Mouse (Mus musculus) cerebellum, postnatal 4 days (tissue): ENCODE data around the gene Ganab.
A peak's percentile ranks its signal among the peaks of the same experiment; 100 is the strongest.
"Not testable (repeated sequence)": the region's sequence is repeated elsewhere in the genome, so short reads cannot be mapped to it uniquely, and the experiment has no call there.

Source experiments
- DNase-seq, 2 experiments: peaks; one replicate each; pipeline ENCODE4 v3.0.0; 2022; ENCODE audit warnings: low spot score in 2 of 2, mixed read lengths in 1 of 2

Gene Ganab

DNA sequence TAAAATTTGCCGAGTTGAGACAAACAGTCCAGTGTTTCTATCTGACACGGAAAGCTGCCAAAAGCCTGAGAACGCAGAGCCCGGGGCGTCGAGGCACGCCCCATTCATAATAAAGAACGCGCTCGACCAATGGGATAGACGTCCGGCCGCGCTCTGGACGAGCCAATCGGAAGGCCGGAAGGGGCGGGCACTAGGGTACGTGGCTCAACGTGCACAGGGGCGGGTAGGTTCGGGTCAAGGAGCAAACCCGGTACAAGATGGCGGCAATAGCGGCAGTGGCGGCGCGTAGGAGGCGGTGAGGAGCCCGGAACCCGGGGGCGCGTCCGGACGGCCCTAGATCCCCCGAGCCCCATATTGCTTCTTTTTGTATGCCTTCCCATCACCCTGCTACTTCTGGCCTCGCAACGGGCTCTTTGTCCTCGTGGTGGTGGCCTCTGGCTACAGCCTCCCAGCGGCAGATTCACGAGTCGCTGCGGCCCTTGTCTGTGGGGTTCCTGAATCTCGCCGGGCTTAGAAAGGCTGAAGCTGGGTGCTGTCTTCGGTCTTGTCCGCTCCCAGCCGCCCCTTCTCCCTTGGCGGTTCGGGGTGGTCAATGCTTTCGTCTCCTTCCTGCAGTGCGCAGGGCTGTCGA, at the start of gene Ganab:
Gene Ganab, plus strand, starts transcription at position 207 of the 631 bp plus-strand sequence.
- peak; percentile 82 to 93 for DNase-seq

DNA sequence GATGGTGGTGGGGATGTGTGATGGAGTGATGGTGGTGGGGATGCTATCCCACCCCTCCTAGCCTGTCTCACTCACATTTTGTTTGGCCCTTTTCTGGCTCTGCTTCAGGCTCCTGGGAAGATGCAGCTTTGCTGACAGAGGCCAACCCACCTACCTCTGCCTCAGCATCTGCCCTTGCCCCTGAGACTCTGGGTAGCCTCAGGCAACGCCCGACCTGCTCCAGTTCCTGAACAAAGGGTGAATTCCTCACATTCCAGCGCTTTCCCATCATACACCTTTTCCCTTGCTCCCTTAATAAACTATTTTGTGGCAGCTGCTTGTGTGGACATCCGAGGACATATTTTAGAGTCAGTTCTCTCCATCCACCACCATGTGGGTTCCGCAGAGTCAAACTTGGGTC, 49.5 kb upstream of the Ganab start:
- DNase-seq: no peak

GRCm38 (mm10) chr19:8850402-8850901, 47.4 kb upstream of the Ganab start, which contains the start of gene Lrrn4cl:
Gene Lrrn4cl, plus strand, starts transcription at chr19:8850768.
- no peak for DNase-seq

DNA sequence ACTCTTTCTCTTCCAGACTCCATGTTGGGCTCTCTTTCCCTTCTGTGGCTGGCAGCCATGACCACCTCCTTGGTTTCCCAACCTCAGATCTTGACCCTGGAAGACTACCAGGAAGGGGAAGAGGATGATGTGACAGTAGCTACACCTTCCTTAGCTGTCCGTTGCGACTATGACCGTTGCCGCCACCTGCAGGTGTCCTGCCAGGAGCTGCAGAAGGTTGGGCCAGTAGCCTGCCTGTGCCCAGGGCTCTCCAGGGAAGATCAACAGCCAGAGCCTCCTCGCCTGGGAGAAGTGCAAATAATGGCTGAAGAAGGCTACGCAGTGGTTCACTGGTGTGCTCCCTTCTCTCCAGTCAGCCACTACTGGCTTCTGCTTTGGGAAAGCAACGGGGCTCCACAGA, 46.2 kb upstream of the Ganab start:
- no peak for DNase-seq

GRCm38 (mm10) chr19:8852236-8852928, 45.5 kb upstream of the Ganab start:
- DNase-seq: no peak

GRCm38 (mm10) chr19:8853117-8853516, 44.8 kb upstream of the Ganab start:
- DNase-seq: no peak

DNA sequence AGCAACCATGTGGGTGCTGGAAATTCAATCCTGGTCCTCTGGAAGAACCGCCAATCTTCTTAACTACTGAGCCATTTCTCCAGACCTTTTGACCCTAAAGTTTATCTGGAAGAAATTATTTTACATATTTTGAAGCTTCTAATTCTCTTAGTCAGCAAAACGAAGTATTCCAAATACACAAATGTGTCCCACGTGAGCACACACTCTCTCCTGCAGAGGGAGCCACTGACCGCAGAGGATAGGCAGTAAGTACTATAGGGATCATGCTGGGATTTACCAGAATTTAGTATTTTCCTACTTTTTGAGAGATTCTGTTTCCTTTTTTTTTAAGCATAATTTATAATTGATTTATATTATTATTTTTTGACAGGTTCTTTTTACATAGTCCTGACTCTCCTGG, 40.2 kb upstream of the Ganab start:
- no peak for DNase-seq

DNA sequence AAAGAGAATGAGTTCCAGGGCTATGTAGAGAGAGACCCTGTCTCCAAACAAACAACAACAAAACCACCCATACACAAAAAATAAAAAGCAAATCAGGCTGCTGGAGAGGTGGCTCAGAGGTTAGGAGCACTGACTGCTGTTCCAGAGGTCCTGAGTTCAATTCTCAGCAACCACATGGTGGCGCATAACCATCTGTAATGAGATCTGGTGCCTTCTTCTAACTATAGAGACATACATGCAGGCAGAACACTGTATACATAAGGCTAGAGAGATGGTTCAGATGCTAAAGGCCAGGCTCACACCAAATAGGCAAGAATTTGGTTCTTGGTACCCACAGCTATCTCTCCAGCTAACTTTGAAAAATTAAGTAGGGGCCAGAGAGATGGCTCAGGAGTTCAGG, 38.9 kb upstream of the Ganab start:
- no peak for DNase-seq

DNA sequence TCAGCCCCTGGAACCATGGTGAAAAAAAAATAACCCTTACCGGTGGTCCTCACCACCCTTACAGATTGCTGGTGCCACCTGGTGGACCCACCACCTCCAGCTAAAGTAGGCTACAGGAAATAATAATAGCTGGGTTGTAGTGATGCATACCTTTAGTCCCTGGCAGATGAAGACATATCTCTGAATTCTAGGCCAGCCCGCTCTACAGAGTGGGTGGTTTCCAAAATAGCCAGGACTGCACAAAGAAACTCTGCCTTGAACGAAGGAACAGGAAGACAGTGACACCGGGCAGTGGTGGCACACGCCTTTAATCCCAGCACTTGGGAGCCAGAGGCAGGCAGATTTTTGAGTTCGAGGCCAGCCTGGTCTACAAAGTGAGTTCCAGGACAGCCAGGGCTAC, 33.6 kb upstream of the Ganab start:
- no peak for DNase-seq

GRCm38 (mm10) chr19:8870381-8870780, 27.5 kb upstream of the Ganab start:
- not testable (repeated sequence) for DNase-seq

DNA sequence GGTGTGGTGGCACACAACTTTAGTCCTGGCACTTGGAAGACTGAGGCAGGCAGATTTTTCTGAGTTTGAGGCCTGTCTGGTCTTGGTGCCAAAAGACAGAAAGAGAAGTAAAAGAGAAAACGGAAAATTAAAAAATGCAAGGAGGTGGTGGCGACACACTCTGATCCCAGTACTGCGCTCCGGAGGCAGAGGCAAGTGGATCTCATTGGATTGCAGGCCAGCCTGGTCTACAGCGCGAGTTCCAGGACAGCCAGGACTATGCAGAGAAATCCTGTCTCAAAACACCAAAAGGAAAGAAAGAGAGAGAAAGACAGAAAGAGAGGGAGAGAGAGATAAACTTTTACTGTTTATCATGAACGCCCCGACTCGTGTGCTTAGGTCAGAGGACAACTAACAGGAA, 27.0 kb upstream of the Ganab start:
- no peak for DNase-seq

DNA sequence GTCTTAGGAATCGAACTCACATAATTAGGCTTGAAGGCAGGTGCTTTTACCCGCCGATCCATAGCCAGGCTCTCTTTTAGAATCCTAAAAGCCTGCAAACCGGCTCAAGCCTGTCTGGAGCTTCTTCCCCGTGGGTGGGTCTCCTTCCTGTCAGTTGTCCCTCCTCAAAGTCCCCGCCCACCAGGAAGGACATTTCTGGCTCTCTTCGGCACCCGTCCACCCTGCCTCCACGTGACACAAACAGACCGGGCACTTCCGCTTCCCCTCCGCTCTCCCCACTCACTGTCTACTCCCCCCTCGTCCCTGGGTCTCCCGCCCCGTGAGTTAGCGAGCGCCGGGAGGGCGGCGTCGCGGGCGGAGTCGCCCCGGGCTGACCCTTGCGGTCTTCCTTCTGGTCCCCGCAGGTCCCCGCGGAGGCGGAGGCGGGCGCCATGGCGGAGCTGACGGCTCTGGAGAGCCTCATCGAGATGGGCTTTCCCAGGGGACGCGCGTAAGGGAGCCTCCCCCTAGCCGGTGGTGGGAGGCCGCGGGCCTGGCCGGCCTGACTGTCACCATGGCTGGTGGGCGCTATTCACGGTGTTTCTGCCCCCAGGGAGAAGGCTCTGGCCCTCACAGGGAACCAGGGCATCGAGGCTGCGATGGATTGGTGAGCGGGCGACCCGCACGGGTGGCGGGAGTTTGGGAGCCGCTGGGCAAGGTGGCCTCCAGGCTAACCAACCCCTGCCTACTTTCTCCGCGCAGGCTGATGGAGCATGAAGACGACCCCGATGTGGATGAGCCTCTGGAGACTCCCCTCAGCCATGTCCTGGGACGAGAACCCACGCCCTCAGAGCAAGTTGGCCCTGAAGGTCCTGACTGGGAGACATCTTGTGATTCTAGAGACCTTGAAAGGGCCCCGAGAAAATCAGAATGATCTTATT, 26.3 kb upstream of the Ganab start, which contains the start of gene Ubxn1:
Gene Ubxn1, plus strand, starts transcription at position 230 of the 920 bp plus-strand sequence.
- DNase-seq: peak; percentile 91 to 93

GRCm38 (mm10) chr19:8872266-8872840, 25.5 kb upstream of the Ganab start:
- no peak for DNase-seq

DNA sequence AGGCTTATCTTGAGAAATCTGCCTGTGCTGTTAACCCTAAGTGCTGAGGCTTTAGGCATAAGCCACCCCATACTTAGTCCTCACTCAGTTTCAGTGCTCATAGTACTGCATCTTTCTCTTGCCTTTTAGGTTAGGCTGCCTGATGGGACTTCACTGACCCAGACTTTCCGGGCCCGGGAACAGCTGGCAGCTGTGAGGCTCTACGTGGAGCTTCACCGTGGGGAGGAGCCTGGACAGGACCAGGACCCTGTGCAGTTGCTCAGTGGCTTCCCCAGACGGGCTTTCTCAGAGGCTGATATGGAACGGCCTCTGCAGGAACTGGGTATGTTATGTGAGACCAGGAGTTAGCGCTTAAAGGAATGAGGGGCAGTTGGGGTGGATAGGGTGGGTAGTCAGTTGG, 22.8 kb upstream of the Ganab start:
- no peak for DNase-seq

GRCm38 (mm10) chr19:8880311-8881033, 17.4 kb upstream of the Ganab start, which contains the start of gene Uqcc3:
Gene Uqcc3, minus strand, starts transcription at chr19:8880923.
- DNase-seq: peak; percentile 73 to 84

GRCm38 (mm10) chr19:8881034-8881392, 16.9 kb upstream of the Ganab start:
- no peak for DNase-seq

- no peak for DNase-seq
Observed at GRCm38 (mm10) chr19:8883616-8884015, 14.3 kb upstream of the Ganab start, which contains the start of the genes Lbhd1 and Gm49403. Gene Lbhd1, plus strand, starts transcription at chr19:8883732. Gene Gm49403, plus strand, starts transcription at chr19:8883930.

DNA sequence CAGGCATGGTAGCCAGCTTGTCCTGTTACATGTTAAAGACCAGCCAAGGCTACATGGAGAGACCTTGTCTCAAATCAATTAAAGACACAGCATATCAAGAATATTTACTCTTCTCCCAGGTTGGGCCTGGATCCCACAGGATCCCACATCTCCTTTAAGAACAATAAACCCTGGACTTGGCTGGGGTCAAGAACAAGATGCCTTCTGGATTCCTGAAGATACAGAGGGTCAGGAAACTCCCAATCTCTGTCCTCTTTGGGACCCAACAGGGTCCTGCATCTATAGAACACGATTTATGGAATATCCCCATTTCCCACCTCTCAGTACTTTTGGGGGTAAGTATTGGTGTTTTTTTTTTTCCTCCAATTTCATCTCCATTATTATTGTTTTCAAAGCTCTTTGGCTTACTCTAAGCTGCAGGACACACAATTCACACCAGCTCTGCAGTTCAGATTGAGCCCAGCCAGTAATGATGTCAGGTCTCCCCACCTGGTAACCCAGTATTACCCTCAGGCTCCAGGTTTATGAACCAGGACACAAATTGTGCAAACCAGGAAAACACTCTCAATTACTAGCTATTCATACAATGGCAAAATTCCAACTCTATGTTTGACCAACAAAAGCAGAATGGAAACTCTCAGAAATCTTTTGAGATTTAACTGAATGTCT, 10.8 kb upstream of the Ganab start:
- DNase-seq: no peak

GRCm38 (mm10) chr19:8887585-8888463, 10.0 kb upstream of the Ganab start:
- DNase-seq: no peak
